Mouse (Mus musculus) lung, adult 2 months (tissue): Measurements from ENCODE around the gene 6430571L13Rik.

ENCODE experiments used
- CTCF ChIP-seq: fragments of 200-500 bp; IDR thresholded peaks from 2 replicates; pipeline ENCODE4 v1.5.1; 2011; ENCODE audit warnings: mild to moderate bottlenecking, low read length, control low read depth; ENCODE audit not compliant: insufficient read depth
- POLR2A ChIP-seq: fragments of 200-500 bp; IDR thresholded peaks from 2 replicates; pipeline ENCODE4 v1.6.1; 2011; ENCODE audit warnings: low read depth, mild to moderate bottlenecking, control low read depth, low read length, borderline replicate concordance; ENCODE audit errors: extremely low read depth

DNA sequence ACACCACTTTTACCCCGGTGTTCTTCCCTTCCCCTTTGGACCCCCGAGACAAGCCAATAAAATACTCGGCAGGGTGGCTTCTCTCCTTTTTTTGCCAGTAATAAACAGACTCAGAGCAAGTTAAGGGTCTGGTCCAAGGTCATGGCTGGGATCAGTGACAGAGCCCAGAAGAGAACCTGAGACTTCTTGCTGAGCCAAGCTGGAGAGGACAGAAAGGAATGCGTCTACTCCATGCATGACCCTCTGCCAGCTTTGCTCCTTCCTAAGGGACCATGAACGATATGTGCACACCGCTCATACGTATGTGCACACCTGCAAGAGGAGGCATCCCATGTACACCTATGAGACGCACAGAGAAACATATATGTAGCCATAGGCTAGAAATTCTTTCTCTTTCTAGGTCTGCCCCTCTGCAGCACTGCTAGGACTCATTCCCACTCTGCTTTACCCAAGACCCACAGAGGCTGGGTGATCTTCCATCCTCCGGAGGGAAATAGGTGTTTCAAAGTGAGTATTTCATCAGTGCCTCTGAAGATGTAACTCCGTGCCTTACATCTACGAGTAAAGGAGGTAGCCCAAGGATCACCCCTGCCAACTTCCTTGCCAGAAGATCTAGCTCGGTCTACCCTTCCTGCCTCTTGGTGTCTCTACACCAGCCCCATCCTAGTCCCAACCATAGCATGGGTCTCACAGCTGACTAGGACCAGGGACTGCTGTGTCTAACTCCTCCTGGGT is 676 bp downstream of the 6430571L13Rik start:
- TF ChIP-seq CTCF (no peak), POLR2A (no peak)
